Comparison of ENCODE assay signal across 19 mouse cellular contexts in the genomic region with DNA sequence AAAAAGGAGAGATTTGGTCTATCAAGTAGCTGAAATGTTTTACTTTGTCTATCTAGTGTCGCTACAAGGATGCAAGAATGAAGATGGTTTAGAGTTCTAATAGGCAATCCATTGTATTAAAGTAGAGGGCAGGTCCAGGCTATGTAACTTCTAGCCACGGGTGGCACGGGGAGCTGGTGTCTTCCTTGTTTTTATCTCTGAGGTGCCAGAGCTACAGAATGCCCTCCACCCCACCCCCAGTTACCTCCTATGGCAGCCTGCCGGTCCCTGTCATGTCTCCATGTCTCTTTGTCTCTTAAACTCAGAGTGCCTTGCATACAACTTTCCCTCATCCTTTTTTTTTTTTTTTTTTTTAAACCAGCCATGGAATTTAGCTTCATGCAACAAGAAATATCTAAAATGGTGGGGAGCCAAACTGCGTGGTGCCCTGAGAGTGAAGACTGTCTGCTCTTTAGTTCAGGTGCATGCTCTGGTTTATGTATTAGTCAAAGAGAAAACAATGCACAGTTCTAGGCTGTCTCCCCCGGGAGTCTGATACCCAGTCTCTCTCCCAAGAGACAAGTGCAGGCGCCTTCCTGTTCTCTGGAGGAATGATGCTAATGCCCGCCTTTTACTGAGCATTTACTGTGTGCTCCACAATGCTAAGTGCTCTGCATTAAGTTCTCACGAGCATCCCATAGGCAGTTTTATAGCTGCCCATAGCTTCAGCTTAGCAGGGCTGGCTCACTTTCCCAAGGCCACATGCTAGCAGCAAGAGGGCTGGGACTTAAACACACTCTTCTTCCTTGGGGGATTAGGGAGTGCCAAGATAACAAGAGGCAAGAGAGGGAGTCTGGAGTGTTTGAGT. TPM values are rescaled to one million over a fixed set of nuclear protein-coding genes. Genes with fewer than 3 reads are reported as not detected.
DNase-seq lines count a peak whose midpoint lies in the region; ATAC-seq and TF ChIP-seq lines count a peak whose summit lies in the region.
"Had no signal": no experiment of that assay in that cellular context is flagged by ENCODE, and none has a peak within 500 bp of the region (broad histone marks: within the 10 kb centered on the region; RNA-seq: fewer than 3 reads in every experiment).

No protein-coding gene starts in this region.

- H3K9me3 ChIP-seq in heart, postnatal 0 days (replicated peaks; ENCODE audit: control insufficient read depth, low read length), result no peaks in the 10 kb centered on the region
- H3K9me3 ChIP-seq in E14TG2a.4 (ENCODE audit: low read length), result no peaks in the 10 kb centered on the region
- no peaks in the 10 kb centered on the region for H3K9me3 ChIP-seq in liver, embryonic 16.5 days (replicated peaks; ENCODE audit: control insufficient read depth, low read length)
- H3K9me3 ChIP-seq: midbrain, embryonic 12.5 days had no signal

- no peaks in the 10 kb centered on the region for H3K27me3 ChIP-seq in heart, postnatal 0 days (ENCODE audit: control insufficient read depth, insufficient read depth, low read length)
- H3K27me3 ChIP-seq in E14TG2a.4 (ENCODE audit: insufficient read depth, low read length), result no peaks in the 10 kb centered on the region
- H3K27me3 ChIP-seq in liver, embryonic 16.5 days (ENCODE audit: control insufficient read depth, insufficient read depth, low read depth, low read length), result no peaks in the 10 kb centered on the region
- H3K27me3 ChIP-seq: midbrain, embryonic 12.5 days; Patski had no signal

- TF ChIP-seq EP300 in heart, postnatal 0 days (IDR thresholded peaks at IDR 0.05; ENCODE audit: low read depth), result no peak

- no peak for DNase-seq in heart, postnatal 0 days (ENCODE audit: low spot score)
- no peak for DNase-seq in heart, postnatal 36 days
- DNase-seq in layer of hippocampus, postnatal 36 days, result no peak
- DNase-seq in T-cell, adult 2 months (ENCODE audit: low spot score), result no peak
- DNase-seq: adrenal gland, adult 2 months; embryo, embryonic 11 days; layer of hippocampus, adult 9-11 months; right cerebral cortex, postnatal 25 days; thymus, postnatal 4 days had no signal

- H3K4me2 ChIP-seq in heart, postnatal 0 days (ENCODE audit: low read depth, low read length), result 0 out of 2 replicates have a peak overlapping the region, but pooled peaks have one; percentile 29
- peak overlapping the region; percentile 36 for H3K4me2 ChIP-seq in liver, embryonic 16.5 days (ENCODE audit: low read depth, low read length)
- H3K4me2 ChIP-seq: midbrain, embryonic 12.5 days had no signal

- H3K4me3 ChIP-seq in heart, postnatal 0 days (ENCODE audit: low read depth, low read length), result no peak overlapping the region
- peak overlapping the region; percentile 24; the same call in 1 of the 2 replicates for H3K4me3 ChIP-seq in E14TG2a.4 (replicated peaks; ENCODE audit: low read length)
- H3K4me3 ChIP-seq in liver, embryonic 16.5 days (ENCODE audit: low read depth, low read length), result peak overlapping the region; percentile 0; the same call in 1 of the 2 replicates
- H3K4me3 ChIP-seq: midbrain, embryonic 12.5 days had no signal

- ATAC-seq in heart, postnatal 0 days (ENCODE audit: insufficient read depth, low read depth), result no peak; the same call in 1 of the 2 replicates
- peak; percentile 67 for ATAC-seq in erythroblast, adult 5-6 weeks (replicated peaks; ENCODE audit: low FRiP score, poor library complexity, severe bottlenecking)
- peak; percentile 70 for ATAC-seq in liver, embryonic 16.5 days (ENCODE audit: low read depth)
- ATAC-seq: hindbrain, embryonic 16.5 days; Patski had no signal

- H3K27ac ChIP-seq in heart, postnatal 0 days (ENCODE audit: low read depth), result peak overlapping the region; percentile 65
- H3K27ac ChIP-seq in liver, embryonic 16.5 days (ENCODE audit: low read length), result peak overlapping the region; percentile 31
- H3K27ac ChIP-seq: midbrain, embryonic 12.5 days had no signal

- peaks cover 26% of the 10 kb centered on the region for H3K4me1 ChIP-seq in heart, postnatal 0 days (ENCODE audit: control insufficient read depth, insufficient read depth)
- H3K4me1 ChIP-seq in E14TG2a.4 (replicated peaks; ENCODE audit: low read depth, low read length), result peaks cover 81% of the 10 kb centered on the region
- peaks cover 54% of the 10 kb centered on the region for H3K4me1 ChIP-seq in liver, embryonic 16.5 days (ENCODE audit: control insufficient read depth, low read depth, low read length)

- intact Hi-C loops in heart, postnatal 36 days (cut with DNase I), result no loop called here

- no peaks in the 10 kb centered on the region for H3K36me3 ChIP-seq in heart, postnatal 0 days (replicated peaks; ENCODE audit: control insufficient read depth, insufficient read depth, low read length)
- no peaks in the 10 kb centered on the region for H3K36me3 ChIP-seq in E14TG2a.4 (ENCODE audit: insufficient read depth, low read length)
- H3K36me3 ChIP-seq in liver, embryonic 16.5 days (ENCODE audit: control insufficient read depth, insufficient read depth), result no peaks in the 10 kb centered on the region
- H3K36me3 ChIP-seq: midbrain, embryonic 12.5 days had no signal

- no peak for TF ChIP-seq CTCF in heart, postnatal 0 days (IDR thresholded peaks at IDR 0.05; ENCODE audit: low read depth)
- no peak for TF ChIP-seq CTCF in E14TG2a.4 (conservative IDR thresholded peaks at IDR 0.05; ENCODE audit: low read length)

- WGBS in heart, postnatal 0 days, result 59% methylated on average over 9 of the region's 9 CpGs
- WGBS in liver, embryonic 16.5 days (ENCODE audit: insufficient replicate concordance), result 55% methylated on average over 9 of the region's 9 CpGs

- H3K9ac ChIP-seq in heart, postnatal 0 days (replicated peaks; ENCODE audit: low read depth, low read length), result no peak overlapping the region
- peak overlapping the region; percentile 17 for H3K9ac ChIP-seq in liver, embryonic 16.5 days (ENCODE audit: low read depth, low read length)
- H3K9ac ChIP-seq: midbrain, embryonic 12.5 days had no signal

RNA-seq across cellular contexts. Expression of a gene that starts 10.2 kb away (rescaled TPM):
- total RNA-seq in heart, postnatal 0 days (2014; rRNA removed; ENCODE audit: low replicate concordance), result 32.1 and 44.3 TPM in 2 replicates
- 31.2 and 34.8 TPM in 2 replicates for polyA plus RNA-seq in heart, postnatal 0 days (2015; fragmentation: Nextera tagmentation; extraction: Ambion mirVana)
- 10 to 100 TPM; 50.9 to 51.7 TPM for total RNA-seq in heart, postnatal 36 days (2021)
- total RNA-seq in erythroblast, adult 5-6 weeks (2015; ENCODE audit: low replicate concordance), result 71.1 and 75.4 TPM in 2 replicates
- 156 and 229 TPM in 2 replicates for total RNA-seq in erythroblast, adult 5-6 weeks (2017; ENCODE audit: low replicate concordance)
- 14.1 and 16.7 TPM in 2 replicates for polyA plus RNA-seq in liver, embryonic 16.5 days (2015; fragmentation: Nextera tagmentation; extraction: Ambion mirVana)
- 10 to 100 TPM; 60.8 to 67.3 TPM for total RNA-seq in layer of hippocampus, postnatal 36 days (2021)

RNA-seq across cellular contexts. Expression of a gene that starts 51.1 kb away (rescaled TPM):
- total RNA-seq in heart, postnatal 0 days (2014; rRNA removed; ENCODE audit: low replicate concordance), result not detected in 2 replicates
- polyA plus RNA-seq in heart, postnatal 0 days (2015; fragmentation: Nextera tagmentation; extraction: Ambion mirVana), result not detected in 2 replicates
- total RNA-seq in heart, postnatal 36 days (2021), result not detected
- total RNA-seq in erythroblast, adult 5-6 weeks (2015; ENCODE audit: low replicate concordance), result not detected in 2 replicates
- not detected in 2 replicates for total RNA-seq in erythroblast, adult 5-6 weeks (2017; ENCODE audit: low replicate concordance)
- polyA plus RNA-seq in liver, embryonic 16.5 days (2015; fragmentation: Nextera tagmentation; extraction: Ambion mirVana), result not detected in 2 replicates
- not detected for total RNA-seq in layer of hippocampus, postnatal 36 days (2021)
- total RNA-seq: adrenal gland, adult 2 months; granulocyte monocyte progenitor cell, adult 5-6 weeks; left cerebral cortex, postnatal 14 days had no signal
- polyA plus RNA-seq: adrenal gland, adult 2 months; frontal cortex, adult 2 months; hindbrain, embryonic 16.5 days; lung, postnatal 0 days; midbrain, embryonic 12.5 days had no signal
